Mouse (Mus musculus): ENCODE results near the gene Tex2. TPM values are rescaled to one million over a fixed set of nuclear protein-coding genes. Genes with fewer than 3 reads are reported as not detected.
A peak's percentile ranks its signal among the peaks of the same experiment; 100 is the strongest.

The Tex2 gene
- polyA plus RNA-seq, 1 experiment from 2014 or later, result 12.2 TPM

- WGBS (ENCODE audit: insufficient replicate concordance), result under 1% methylated on average over 67 of the region's 67 CpGs
- H3K9me3 ChIP-seq (replicated peaks; ENCODE audit: control insufficient read depth, low read length), result no peaks in the 10 kb centered on the region
- H3K9ac ChIP-seq (ENCODE audit: low read depth, low read length), result peak overlapping the region; percentile 95
- H3K4me2 ChIP-seq (ENCODE audit: low read depth, low read length), result peak overlapping the region; percentile 92
- peak overlapping the region; percentile 95 for H3K4me3 ChIP-seq (ENCODE audit: low read depth, low read length)
- H3K4me1 ChIP-seq (ENCODE audit: control insufficient read depth, low read depth, low read length), result peaks cover 20% of the 10 kb centered on the region
- peak; percentile 78 for ATAC-seq (ENCODE audit: low read depth)
- peak overlapping the region; percentile 98 for H3K27ac ChIP-seq (ENCODE audit: low read length)
- no peaks in the 10 kb centered on the region for H3K36me3 ChIP-seq (ENCODE audit: control insufficient read depth, insufficient read depth)
- H3K27me3 ChIP-seq (ENCODE audit: control insufficient read depth, insufficient read depth, low read depth, low read length), result no peaks in the 10 kb centered on the region
These were observed 838 bp downstream of the Tex2 start for GRCm38 (mm10) chr11:106612209-106612960.

GRCm38 (mm10) chr11:106609731-106610130, 3.5 kb downstream of the Tex2 start:
- Histone ChIP-seq H3K4me2 (ENCODE audit: low read depth, low read length) (no peak overlapping the region), H3K4me1 (ENCODE audit: control insufficient read depth, low read depth, low read length) (peaks cover 20% of the 10 kb centered on the region), H3K27ac (ENCODE audit: low read length) (no peak overlapping the region), H3K9ac (ENCODE audit: low read depth, low read length) (no peak overlapping the region), H3K36me3 (ENCODE audit: control insufficient read depth, insufficient read depth) (peaks cover 1% of the 10 kb centered on the region; the same call in 1 of the 2 replicates), H3K4me3 (ENCODE audit: low read depth, low read length) (no peak overlapping the region), H3K9me3 (replicated peaks; ENCODE audit: control insufficient read depth, low read length) (no peaks in the 10 kb centered on the region), H3K27me3 (ENCODE audit: control insufficient read depth, insufficient read depth, low read depth, low read length) (no peaks in the 10 kb centered on the region)
- no peak for ATAC-seq (ENCODE audit: low read depth)
- WGBS (ENCODE audit: insufficient replicate concordance), result 76% methylated on average over 8 of the region's 8 CpGs

- H3K9me3 ChIP-seq (replicated peaks; ENCODE audit: control insufficient read depth, low read length), result no peaks in the 10 kb centered on the region; the same call in 1 of the 2 replicates
- H3K36me3 ChIP-seq (ENCODE audit: control insufficient read depth, insufficient read depth), result peaks cover 6% of the 10 kb centered on the region
- peaks cover 23% of the 10 kb centered on the region for H3K4me1 ChIP-seq (ENCODE audit: control insufficient read depth, low read depth, low read length)
- H3K4me2 ChIP-seq (ENCODE audit: low read depth, low read length), result no peak overlapping the region
- no peak overlapping the region for H3K27ac ChIP-seq (ENCODE audit: low read length)
- no peak overlapping the region for H3K4me3 ChIP-seq (ENCODE audit: low read depth, low read length)
- ATAC-seq (ENCODE audit: low read depth), result no peak
- no peaks in the 10 kb centered on the region for H3K27me3 ChIP-seq (ENCODE audit: control insufficient read depth, insufficient read depth, low read depth, low read length)
- peak overlapping the region; percentile 24; the same call in 1 of the 2 replicates for H3K9ac ChIP-seq (ENCODE audit: low read depth, low read length)
- WGBS (ENCODE audit: insufficient replicate concordance), result 63% methylated on average over 6 of the region's 6 CpGs
These were observed 5.9 kb downstream of the Tex2 start for GRCm38 (mm10) chr11:106607316-106607715.

GRCm38 (mm10) chr11:106606042-106606441, 7.2 kb downstream of the Tex2 start:
- Histone ChIP-seq H3K4me1 (ENCODE audit: control insufficient read depth, low read depth, low read length) (peaks cover 20% of the 10 kb centered on the region), H3K4me2 (ENCODE audit: low read depth, low read length) (no peak overlapping the region), H3K27ac (ENCODE audit: low read length) (no peak overlapping the region), H3K4me3 (ENCODE audit: low read depth, low read length) (no peak overlapping the region), H3K9me3 (replicated peaks; ENCODE audit: control insufficient read depth, low read length) (no peaks in the 10 kb centered on the region; the same call in 1 of the 2 replicates), H3K36me3 (ENCODE audit: control insufficient read depth, insufficient read depth) (peaks cover 6% of the 10 kb centered on the region), H3K9ac (ENCODE audit: low read depth, low read length) (no peak overlapping the region), H3K27me3 (ENCODE audit: control insufficient read depth, insufficient read depth, low read depth, low read length) (no peaks in the 10 kb centered on the region)
- ATAC-seq (ENCODE audit: low read depth), result no peak
- 53% methylated on average over 5 of the region's 5 CpGs for WGBS (ENCODE audit: insufficient replicate concordance)

- Histone ChIP-seq H3K4me1 (ENCODE audit: control insufficient read depth, low read depth, low read length) (peaks cover 22% of the 10 kb centered on the region), H3K36me3 (ENCODE audit: control insufficient read depth, insufficient read depth) (peaks cover 6% of the 10 kb centered on the region), H3K9me3 (replicated peaks; ENCODE audit: control insufficient read depth, low read length) (no peaks in the 10 kb centered on the region; the same call in 1 of the 2 replicates), H3K4me3 (ENCODE audit: low read depth, low read length) (no peak overlapping the region), H3K27me3 (ENCODE audit: control insufficient read depth, insufficient read depth, low read depth, low read length) (no peaks in the 10 kb centered on the region), H3K4me2 (ENCODE audit: low read depth, low read length) (peak overlapping the region; percentile 30; the same call in 1 of the 2 replicates), H3K27ac (ENCODE audit: low read length) (peak overlapping the region; percentile 7), H3K9ac (ENCODE audit: low read depth, low read length) (no peak overlapping the region)
- peak; percentile 47 for ATAC-seq (ENCODE audit: low read depth)
- 38% methylated on average over 11 of the region's 11 CpGs for WGBS (ENCODE audit: insufficient replicate concordance)
These were observed 10.0 kb downstream of the Tex2 start for GRCm38 (mm10) chr11:106603230-106603629.

- H3K27me3 ChIP-seq (ENCODE audit: control insufficient read depth, insufficient read depth, low read depth, low read length), result no peaks in the 10 kb centered on the region
- peaks cover 6% of the 10 kb centered on the region for H3K36me3 ChIP-seq (ENCODE audit: control insufficient read depth, insufficient read depth)
- H3K4me3 ChIP-seq (ENCODE audit: low read depth, low read length), result no peak overlapping the region
- H3K4me2 ChIP-seq (ENCODE audit: low read depth, low read length), result no peak overlapping the region
- no peaks in the 10 kb centered on the region; the same call in 1 of the 2 replicates for H3K9me3 ChIP-seq (replicated peaks; ENCODE audit: control insufficient read depth, low read length)
- ATAC-seq (ENCODE audit: low read depth), result no peak
- peaks cover 24% of the 10 kb centered on the region for H3K4me1 ChIP-seq (ENCODE audit: control insufficient read depth, low read depth, low read length)
- 74% methylated on average over 5 of the region's 5 CpGs for WGBS (ENCODE audit: insufficient replicate concordance)
- no peak overlapping the region for H3K27ac ChIP-seq (ENCODE audit: low read length)
- H3K9ac ChIP-seq (ENCODE audit: low read depth, low read length), result no peak overlapping the region
These were observed 13.1 kb downstream of the Tex2 start for GRCm38 (mm10) chr11:106600124-106600523.

GRCm38 (mm10) chr11:106599345-106599744, 13.9 kb downstream of the Tex2 start:
- peaks cover 24% of the 10 kb centered on the region for H3K4me1 ChIP-seq (ENCODE audit: control insufficient read depth, low read depth, low read length)
- H3K9ac ChIP-seq (ENCODE audit: low read depth, low read length), result no peak overlapping the region
- H3K4me3 ChIP-seq (ENCODE audit: low read depth, low read length), result no peak overlapping the region
- no peak for ATAC-seq (ENCODE audit: low read depth)
- no peaks in the 10 kb centered on the region for H3K9me3 ChIP-seq (replicated peaks; ENCODE audit: control insufficient read depth, low read length)
- H3K27me3 ChIP-seq (ENCODE audit: control insufficient read depth, insufficient read depth, low read depth, low read length), result no peaks in the 10 kb centered on the region
- H3K27ac ChIP-seq (ENCODE audit: low read length), result no peak overlapping the region; the same call in 1 of the 2 replicates
- WGBS (ENCODE audit: insufficient replicate concordance), result 71% methylated on average over 7 of the region's 7 CpGs
- no peak overlapping the region for H3K4me2 ChIP-seq (ENCODE audit: low read depth, low read length)
- peaks cover under 1% of the 10 kb centered on the region for H3K36me3 ChIP-seq (ENCODE audit: control insufficient read depth, insufficient read depth)

GRCm38 (mm10) chr11:106598339-106598738, 14.9 kb downstream of the Tex2 start:
- Histone ChIP-seq H3K27me3 (ENCODE audit: control insufficient read depth, insufficient read depth, low read depth, low read length) (no peaks in the 10 kb centered on the region), H3K9me3 (replicated peaks; ENCODE audit: control insufficient read depth, low read length) (no peaks in the 10 kb centered on the region), H3K27ac (ENCODE audit: low read length) (no peak overlapping the region), H3K4me2 (ENCODE audit: low read depth, low read length) (no peak overlapping the region), H3K4me3 (ENCODE audit: low read depth, low read length) (no peak overlapping the region), H3K4me1 (ENCODE audit: control insufficient read depth, low read depth, low read length) (peaks cover 19% of the 10 kb centered on the region), H3K9ac (ENCODE audit: low read depth, low read length) (no peak overlapping the region), H3K36me3 (ENCODE audit: control insufficient read depth, insufficient read depth) (no peaks in the 10 kb centered on the region)
- WGBS (ENCODE audit: insufficient replicate concordance), result 9% methylated on average over 6 of the region's 6 CpGs
- peak; percentile 81 for ATAC-seq (ENCODE audit: low read depth)

- no peak overlapping the region for H3K27ac ChIP-seq (ENCODE audit: low read length)
- WGBS (ENCODE audit: insufficient replicate concordance), result 55% methylated on average over 10 of the region's 10 CpGs
- H3K4me1 ChIP-seq (ENCODE audit: control insufficient read depth, low read depth, low read length), result peaks cover 15% of the 10 kb centered on the region
- H3K36me3 ChIP-seq (ENCODE audit: control insufficient read depth, insufficient read depth), result no peaks in the 10 kb centered on the region
- no peaks in the 10 kb centered on the region for H3K9me3 ChIP-seq (replicated peaks; ENCODE audit: control insufficient read depth, low read length)
- no peaks in the 10 kb centered on the region for H3K27me3 ChIP-seq (ENCODE audit: control insufficient read depth, insufficient read depth, low read depth, low read length)
- H3K9ac ChIP-seq (ENCODE audit: low read depth, low read length), result no peak overlapping the region
- no peak for ATAC-seq (ENCODE audit: low read depth)
- H3K4me2 ChIP-seq (ENCODE audit: low read depth, low read length), result no peak overlapping the region
- H3K4me3 ChIP-seq (ENCODE audit: low read depth, low read length), result no peak overlapping the region
These were observed 15.4 kb downstream of the Tex2 start for GRCm38 (mm10) chr11:106597737-106598330.
